Mouse (Mus musculus) activated CD4-positive, CD25-positive, alpha-beta regulatory T cell, adult 4 months (primary cell): Measurements from ENCODE around the gene Slc7a8. TPM values are rescaled to one million over a fixed set of nuclear protein-coding genes. Genes with fewer than 3 reads are reported as not detected.
"Not testable (repeated sequence)": the region's sequence is repeated elsewhere in the genome, so short reads cannot be mapped to it uniquely, and the experiment has no call there.

ENCODE experiments used
- ATAC-seq: one replicate; pipeline ENCODE4 v1.8.0; 2017
- polyA plus RNA-seq, 2 experiments: library from polyadenylated mRNA; unstranded; fragments of 100-300 nt; shearing (Covaris generic); gene quantifications; one replicate each; pipeline ENCODE4 v1.2.1; 2017

The Slc7a8 gene
- polyA plus RNA-seq, 2 experiments from 2014 or later = not detected

DNA sequence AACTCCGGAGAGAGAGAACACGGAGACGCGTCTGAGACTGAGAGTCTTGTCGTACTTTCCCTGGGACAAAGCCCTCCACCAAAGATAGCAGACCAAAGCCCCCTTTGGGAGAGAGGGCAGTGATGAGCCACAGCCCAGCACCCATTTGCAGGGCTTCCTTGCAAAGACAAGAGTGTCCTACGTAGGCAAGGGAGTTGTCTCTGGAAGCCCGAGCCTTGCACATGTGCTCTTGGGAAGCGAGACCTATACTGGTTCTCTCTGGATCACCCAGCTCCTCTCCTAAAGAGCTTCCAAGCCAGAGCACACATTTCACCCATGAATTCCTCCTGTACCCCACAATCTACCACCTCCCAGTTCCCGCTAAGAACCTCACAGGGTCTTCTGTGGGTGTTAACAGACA is 1.7 kb downstream of the Slc7a8 start:
- no peak for ATAC-seq

GRCm38 (mm10) chr14:54777893-54778292 is 3.9 kb downstream of the Slc7a8 start:
- ATAC-seq = no peak

GRCm38 (mm10) chr14:54776768-54777167 is 5.0 kb downstream of the Slc7a8 start:
- no peak for ATAC-seq

- ATAC-seq = no peak
Observed at GRCm38 (mm10) chr14:54775534-54776041, 6.2 kb downstream of the Slc7a8 start.

DNA sequence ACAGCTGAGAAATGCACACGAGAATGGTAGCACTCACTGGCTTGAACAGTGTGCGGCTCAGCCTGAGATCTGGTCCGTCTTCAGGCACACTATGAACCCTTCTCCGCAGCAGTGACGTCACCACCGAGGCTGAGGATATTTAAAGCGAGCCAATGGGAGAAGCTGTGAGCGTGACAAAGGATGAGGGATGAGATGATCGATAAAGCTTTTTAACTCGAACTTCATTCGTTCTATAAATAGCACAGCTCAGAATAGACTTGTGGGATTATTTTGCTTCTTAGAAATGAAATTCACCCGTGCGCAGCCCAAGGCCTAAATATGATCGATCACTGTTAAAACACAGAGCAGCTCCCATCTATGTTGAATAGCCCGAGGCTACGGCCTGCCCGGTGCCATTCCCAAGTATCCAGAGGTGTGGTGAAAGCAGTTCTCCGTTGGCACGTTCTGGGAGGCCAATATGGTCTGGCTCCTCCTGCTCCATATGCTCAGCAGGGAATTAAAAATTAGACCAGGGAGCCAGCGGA is 9.4 kb downstream of the Slc7a8 start:
- no peak for ATAC-seq

GRCm38 (mm10) chr14:54770373-54770772 is 11.4 kb downstream of the Slc7a8 start:
- ATAC-seq = no peak

DNA sequence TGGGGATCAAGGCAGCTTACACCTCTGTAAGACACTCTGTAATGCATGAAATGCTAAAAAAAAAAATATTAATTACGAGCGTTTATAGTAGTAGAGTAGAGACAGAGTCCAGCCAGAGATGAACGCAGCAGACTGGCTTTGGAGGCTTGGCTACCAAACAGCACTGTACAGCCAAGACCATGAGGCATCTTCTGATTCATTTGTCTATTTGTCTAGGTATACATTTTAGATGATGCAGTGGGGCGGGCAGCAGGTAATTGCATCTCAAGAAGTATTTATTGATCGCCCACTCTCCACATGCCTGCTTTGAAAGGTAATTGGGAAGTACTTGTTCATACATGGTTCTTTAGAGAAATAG is 12.7 kb downstream of the Slc7a8 start:
- no peak for ATAC-seq

GRCm38 (mm10) chr14:54768314-54769067 is 13.3 kb downstream of the Slc7a8 start:
- no peak for ATAC-seq

DNA sequence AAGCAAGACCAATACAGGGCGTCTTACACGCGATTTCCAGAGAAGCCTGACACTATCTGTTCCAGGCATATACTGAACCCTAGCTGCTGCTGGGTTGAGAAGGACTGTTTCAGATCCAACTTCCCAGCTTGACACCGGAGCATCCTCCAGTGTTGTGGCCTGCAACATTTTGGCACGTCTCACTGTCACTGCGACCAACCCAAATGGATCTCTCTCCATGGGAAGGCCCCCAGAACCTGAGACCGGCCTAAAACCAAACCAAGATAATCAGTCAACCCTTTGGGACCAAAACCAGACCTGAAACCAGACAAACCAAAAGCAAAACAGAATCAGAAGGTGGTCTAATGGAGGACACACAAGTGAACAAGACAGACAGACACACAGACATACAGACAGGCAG is 14.8 kb downstream of the Slc7a8 start:
- not testable (repeated sequence) for ATAC-seq

DNA sequence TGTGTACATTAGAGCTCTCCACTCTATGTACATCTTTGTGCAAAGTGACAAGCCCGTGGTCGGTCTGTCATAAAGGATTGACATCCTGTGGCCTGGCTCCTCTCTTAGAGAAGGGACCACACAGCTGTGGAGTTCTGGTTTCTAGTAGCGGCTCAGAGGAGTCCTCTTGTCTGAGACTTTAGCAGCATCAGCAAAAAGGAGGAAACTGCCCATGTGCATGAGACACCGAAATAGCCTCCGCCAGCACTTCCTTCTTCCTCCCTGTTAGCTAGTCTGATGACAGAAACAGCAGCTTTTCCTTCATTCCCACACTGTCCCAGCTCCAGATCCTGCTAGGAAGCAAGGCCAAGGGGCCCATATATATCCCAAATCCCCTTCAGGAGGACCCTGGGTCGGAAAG is 25.4 kb downstream of the Slc7a8 start:
- no peak for ATAC-seq

GRCm38 (mm10) chr14:54754602-54755018 is 27.1 kb downstream of the Slc7a8 start:
- no peak for ATAC-seq

GRCm38 (mm10) chr14:54753986-54754601 is 27.7 kb downstream of the Slc7a8 start:
- ATAC-seq = no peak

- no peak for ATAC-seq
Observed at GRCm38 (mm10) chr14:54752938-54753337, 28.8 kb downstream of the Slc7a8 start.

DNA sequence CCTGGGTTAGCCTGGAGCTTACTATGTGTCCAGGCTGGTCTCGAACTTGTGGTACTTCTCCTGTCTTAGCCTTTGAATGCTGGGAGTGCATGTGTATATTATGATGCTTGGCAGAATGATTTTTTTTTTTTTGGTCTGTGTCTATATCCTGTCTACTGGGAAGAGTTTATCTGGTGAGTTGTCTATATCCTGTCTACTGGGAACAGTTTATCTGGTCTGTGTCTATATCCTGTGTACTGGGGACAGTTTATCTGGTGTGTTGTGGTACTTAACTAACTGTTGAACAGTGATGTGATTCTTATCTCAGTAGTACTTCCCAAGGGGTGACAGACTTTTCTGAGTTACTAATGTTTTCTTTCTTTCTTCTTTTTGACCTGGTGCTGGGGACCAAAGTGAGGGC is 30.0 kb downstream of the Slc7a8 start:
- no peak for ATAC-seq

GRCm38 (mm10) chr14:54749238-54749637 is 32.5 kb downstream of the Slc7a8 start:
- no peak for ATAC-seq

DNA sequence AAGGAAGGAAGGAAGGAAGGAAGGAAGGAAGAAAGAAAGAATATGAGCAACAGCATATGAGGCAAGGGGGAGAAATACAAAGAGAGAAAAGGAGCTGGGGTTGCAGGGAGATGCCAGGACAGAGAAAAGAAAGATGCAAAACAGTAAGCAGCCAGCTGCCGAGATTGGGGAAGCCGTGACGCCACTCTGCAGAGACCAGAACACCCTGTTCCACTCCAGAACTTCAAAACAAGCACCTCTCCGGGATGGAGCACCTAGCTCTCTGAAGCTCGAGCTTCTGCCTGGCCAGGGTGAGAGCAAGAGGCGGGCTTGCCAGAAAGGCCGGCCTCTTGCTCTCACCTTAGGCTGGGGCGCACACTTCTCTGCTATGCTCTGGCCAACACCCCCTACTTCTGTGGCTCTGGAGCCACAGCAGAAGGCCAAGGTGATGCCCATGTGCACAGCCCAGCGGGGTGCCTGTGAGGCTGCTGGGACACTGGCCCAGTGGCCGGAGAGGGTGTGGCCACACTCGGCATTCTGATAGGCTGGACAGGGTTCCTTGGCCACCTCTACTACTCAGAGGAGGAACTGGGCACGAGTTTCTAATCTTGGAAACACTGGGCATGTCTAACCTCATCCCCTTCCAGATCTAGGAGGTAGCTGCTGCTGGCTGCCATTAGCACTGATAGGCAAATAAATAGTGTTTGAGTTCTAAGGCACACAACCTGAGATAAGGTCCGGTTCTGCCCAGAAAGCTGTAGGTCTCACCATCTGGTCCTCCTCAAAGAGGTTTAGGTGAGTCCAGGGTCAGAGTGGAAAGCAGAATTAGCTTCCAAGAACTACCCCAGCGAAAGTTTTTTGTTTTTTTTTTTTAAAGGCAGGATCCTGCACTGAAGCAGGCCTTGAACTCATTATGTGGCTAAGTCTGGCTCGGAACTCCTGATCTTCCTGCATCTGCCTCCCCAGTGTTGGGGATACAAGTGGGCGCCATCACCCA is 33.5 kb downstream of the Slc7a8 start:
- ATAC-seq = no peak

GRCm38 (mm10) chr14:54746038-54746437 is 35.7 kb downstream of the Slc7a8 start:
- ATAC-seq = no peak

- ATAC-seq = no peak
Observed at GRCm38 (mm10) chr14:54744473-54744872, 37.3 kb downstream of the Slc7a8 start.

GRCm38 (mm10) chr14:54742375-54742774 is 39.4 kb downstream of the Slc7a8 start:
- no peak for ATAC-seq

DNA sequence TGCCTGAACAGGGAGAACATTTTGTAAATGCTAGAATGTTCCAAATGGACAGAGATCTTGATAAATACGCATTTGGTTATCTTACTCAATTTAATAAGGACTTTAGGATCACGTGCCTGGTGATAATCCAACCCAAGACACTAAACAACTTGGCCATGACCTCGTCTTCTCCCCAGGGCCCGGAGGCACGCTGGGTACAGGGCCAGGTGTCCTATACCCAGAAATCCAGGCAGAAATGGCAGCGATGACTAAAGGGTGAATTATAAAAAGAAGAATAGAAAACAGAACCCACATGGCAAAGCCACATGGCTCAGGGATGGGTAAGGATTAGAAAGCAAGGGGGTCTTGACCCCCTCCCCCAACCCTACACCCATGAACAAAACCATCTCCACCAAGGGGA is 40.0 kb downstream of the Slc7a8 start:
- ATAC-seq = no peak

DNA sequence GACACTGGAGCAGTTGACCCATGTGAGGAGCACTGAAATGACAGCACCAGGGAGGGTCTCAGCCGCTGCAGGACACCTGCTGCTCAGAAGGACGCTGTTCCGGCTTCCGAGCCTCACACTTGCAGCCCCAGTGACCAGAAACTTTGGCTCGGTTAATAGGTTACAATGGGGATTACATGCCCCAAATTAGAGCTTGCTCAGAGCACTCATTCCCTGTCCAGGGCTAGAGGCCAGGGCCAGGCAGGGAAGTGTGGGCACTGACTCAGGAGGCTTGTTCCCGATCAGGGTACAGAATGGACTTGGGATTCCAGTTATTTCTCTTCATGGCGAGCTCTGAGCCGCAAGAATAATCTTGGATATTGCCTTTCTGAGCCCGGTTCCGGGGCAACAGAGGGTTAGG is 44.1 kb downstream of the Slc7a8 start:
- no peak for ATAC-seq
